Mouse (Mus musculus): ENCODE results near the gene Col5a3. TPM values are rescaled to one million over a fixed set of nuclear protein-coding genes. Genes with fewer than 3 reads are reported as not detected.
"Not testable (repeated sequence)": the region's sequence is repeated elsewhere in the genome, so short reads cannot be mapped to it uniquely, and the experiment has no call there.

Col5a3 gene
- total RNA-seq (2015; ENCODE audit: low replicate concordance) (not detected in 2 replicates), total RNA-seq (2017; ENCODE audit: low replicate concordance) (0.26 TPM in 1 of 2 replicates, not detected in the other)

GRCm38 (mm10) chr9:20814521-20815272 is at the start of gene Col5a3:
TSS of gene Col5a3 (minus strand) at chr9:20815067.
- ATAC-seq (replicated peaks; ENCODE audit: low FRiP score, poor library complexity, severe bottlenecking), result no peak

- no peak for ATAC-seq (replicated peaks; ENCODE audit: low FRiP score, poor library complexity, severe bottlenecking)
Observed at GRCm38 (mm10) chr9:20862225-20862624, 47.4 kb upstream of the Col5a3 start.

- no peak for ATAC-seq (replicated peaks; ENCODE audit: low FRiP score, poor library complexity, severe bottlenecking)
Observed at GRCm38 (mm10) chr9:20861821-20862220, 47.0 kb upstream of the Col5a3 start.

- ATAC-seq (replicated peaks; ENCODE audit: low FRiP score, poor library complexity, severe bottlenecking), result 0 out of 2 replicates have a peak, but pooled peaks have one; percentile 14
Observed at GRCm38 (mm10) chr9:20859926-20860325, 45.1 kb upstream of the Col5a3 start.

GRCm38 (mm10) chr9:20857131-20857530 is 42.3 kb upstream of the Col5a3 start:
- ATAC-seq (replicated peaks; ENCODE audit: low FRiP score, poor library complexity, severe bottlenecking), result no peak

- no peak for ATAC-seq (replicated peaks; ENCODE audit: low FRiP score, poor library complexity, severe bottlenecking)
Observed at GRCm38 (mm10) chr9:20850179-20850578, 35.3 kb upstream of the Col5a3 start.

- ATAC-seq (replicated peaks; ENCODE audit: low FRiP score, poor library complexity, severe bottlenecking), result no peak
Observed at GRCm38 (mm10) chr9:20842670-20843069, 27.8 kb upstream of the Col5a3 start.

GRCm38 (mm10) chr9:20842211-20842610 is 27.3 kb upstream of the Col5a3 start:
- no peak for ATAC-seq (replicated peaks; ENCODE audit: low FRiP score, poor library complexity, severe bottlenecking)

- ATAC-seq (replicated peaks; ENCODE audit: low FRiP score, poor library complexity, severe bottlenecking), result no peak
Observed at GRCm38 (mm10) chr9:20838931-20839330, 24.1 kb upstream of the Col5a3 start.

GRCm38 (mm10) chr9:20837184-20837947 is 22.5 kb upstream of the Col5a3 start:
- no peak for ATAC-seq (replicated peaks; ENCODE audit: low FRiP score, poor library complexity, severe bottlenecking)

- not testable (repeated sequence) for ATAC-seq (replicated peaks; ENCODE audit: low FRiP score, poor library complexity, severe bottlenecking)
Observed at GRCm38 (mm10) chr9:20835431-20835954, 20.6 kb upstream of the Col5a3 start.

GRCm38 (mm10) chr9:20834881-20835280 is 20.0 kb upstream of the Col5a3 start:
- no peak for ATAC-seq (replicated peaks; ENCODE audit: low FRiP score, poor library complexity, severe bottlenecking)

- peak; percentile 69 for ATAC-seq (replicated peaks; ENCODE audit: low FRiP score, poor library complexity, severe bottlenecking)
Observed at GRCm38 (mm10) chr9:20830901-20831643, 16.2 kb upstream of the Col5a3 start.

GRCm38 (mm10) chr9:20828127-20828526 is 13.3 kb upstream of the Col5a3 start:
- no peak for ATAC-seq (replicated peaks; ENCODE audit: low FRiP score, poor library complexity, severe bottlenecking)

- no peak for ATAC-seq (replicated peaks; ENCODE audit: low FRiP score, poor library complexity, severe bottlenecking)
Observed at GRCm38 (mm10) chr9:20825781-20826180, 10.9 kb upstream of the Col5a3 start.

- ATAC-seq (replicated peaks; ENCODE audit: low FRiP score, poor library complexity, severe bottlenecking), result no peak
Observed at GRCm38 (mm10) chr9:20822821-20823220, 8.0 kb upstream of the Col5a3 start.

GRCm38 (mm10) chr9:20820001-20820400 is 5.1 kb upstream of the Col5a3 start:
- ATAC-seq (replicated peaks; ENCODE audit: low FRiP score, poor library complexity, severe bottlenecking), result no peak

- 0 out of 2 replicates have a peak, but pooled peaks have one; percentile 33 for ATAC-seq (replicated peaks; ENCODE audit: low FRiP score, poor library complexity, severe bottlenecking)
Observed at GRCm38 (mm10) chr9:20818236-20818635, 3.4 kb upstream of the Col5a3 start, which contains the start of gene Rdh8. TSS of gene Rdh8 (plus strand) at chr9:20818503.

- ATAC-seq (replicated peaks; ENCODE audit: low FRiP score, poor library complexity, severe bottlenecking), result no peak
Observed at GRCm38 (mm10) chr9:20812537-20813271, 2.2 kb downstream of the Col5a3 start.

All from erythroblast, adult 5-6 weeks (primary cell).